Mouse (Mus musculus) hindbrain, embryonic 13.5 days (tissue): Measurements from ENCODE around the gene Idh2. TPM values are rescaled to one million over a fixed set of nuclear protein-coding genes. Genes with fewer than 3 reads are reported as not detected.

Source experiments
- ATAC-seq: fragments of 200-750 bp; cut with Nextera tagmentation; 2 replicates; pipeline ENCODE4 v1.8.0; 2017; ENCODE audit warnings: moderate TSS enrichment; ENCODE audit not compliant: low FRiP score
- H3K27ac ChIP-seq: fragments of 300-500 bp; sonication (generic); 2 replicates; pipeline ENCODE4 v1.5.1; 2015; ENCODE audit warnings: inconsistent platforms, mild to moderate bottlenecking, moderate library complexity
- H3K27me3 ChIP-seq: fragments of 300-500 bp; sonication (generic); 2 replicates; pipeline ENCODE4 v1.6.1; 2015; ENCODE audit warnings: mild to moderate bottlenecking, inconsistent platforms
- H3K36me3 ChIP-seq: fragments of 300-500 bp; sonication (generic); 2 replicates; pipeline ENCODE4 v1.6.1; 2015; ENCODE audit warnings: mild to moderate bottlenecking, inconsistent platforms
- H3K4me1 ChIP-seq: fragments of 300-500 bp; sonication (generic); replicated peaks from 2 replicates; pipeline ENCODE4 v1.6.1; 2015; ENCODE audit warnings: inconsistent platforms
- H3K4me2 ChIP-seq: fragments of 300-500 bp; sonication (generic); 2 replicates; pipeline ENCODE4 v1.6.1; 2015; ENCODE audit warnings: inconsistent platforms, mild to moderate bottlenecking, moderate library complexity
- H3K4me3 ChIP-seq: fragments of 300-500 bp; sonication (generic); 2 replicates; pipeline ENCODE4 v1.5.1; 2015; ENCODE audit warnings: mild to moderate bottlenecking, inconsistent platforms
- H3K9ac ChIP-seq: fragments of 300-500 bp; sonication (generic); 2 replicates; pipeline ENCODE4 v1.6.1; 2015; ENCODE audit warnings: mild to moderate bottlenecking, inconsistent platforms
- H3K9me3 ChIP-seq: fragments of 300-500 bp; sonication (generic); 2 replicates; pipeline ENCODE4 v1.6.1; 2016; ENCODE audit warnings: inconsistent platforms
- WGBS: fragments of 180-500 bp; shearing (Covaris S2); methylation state at CpG from one replicate; pipeline ENCODE4 v1.1.7; 2015; 5-methylcytosine and 5-hydroxymethylcytosine counted together
- polyA plus RNA-seq: library from polyadenylated mRNA; unstranded; fragments of >200 nt; fragmentation: Nextera tagmentation; extraction: Ambion mirVana; gene quantifications from 2 replicates; pipeline ENCODE4 v1.2.1, GENCODE M21; 2015

The Idh2 gene
- 237 and 256 TPM in 2 replicates for polyA plus RNA-seq

GRCm38 (mm10) chr7:80115224-80115590 lies at the start of gene Idh2:
Idh2 (minus strand) TSS chr7:80115392.
- peak; percentile 97 for ATAC-seq
- peak within 1 kb of the TSS; percentile 98 for H3K9ac ChIP-seq
- peaks cover 49% of the 10 kb centered on the region for H3K4me1 ChIP-seq
- H3K36me3 ChIP-seq, result peaks cover 4% of the 10 kb centered on the region; the same call in 1 of the 2 replicates
- peak within 1 kb of the TSS; percentile 97 for H3K27ac ChIP-seq
- H3K4me3 ChIP-seq, result peak within 1 kb of the TSS; percentile 82
- peak within 1 kb of the TSS; percentile 85 for H3K4me2 ChIP-seq
- 0% methylated on average over 29 of the region's 29 CpGs for WGBS
- no peaks in the 10 kb centered on the region for H3K27me3 ChIP-seq
- H3K9me3 ChIP-seq, result no peaks in the 10 kb centered on the region

- WGBS, result 72% methylated on average over 8 of the region's 8 CpGs
- Histone ChIP-seq H3K4me3 (no peak overlapping the region), H3K4me1 (peaks cover 17% of the 10 kb centered on the region), H3K27ac (no peak overlapping the region), H3K36me3 (no peaks in the 10 kb centered on the region), H3K27me3 (no peaks in the 10 kb centered on the region), H3K9me3 (no peaks in the 10 kb centered on the region), H3K4me2 (no peak overlapping the region), H3K9ac (peak overlapping the region; percentile 20; the same call in 1 of the 2 replicates)
- ATAC-seq, result no peak
Measured at GRCm38 (mm10) chr7:80160945-80161306, 45.7 kb upstream of the Idh2 start.

- Histone ChIP-seq H3K9me3 (no peaks in the 10 kb centered on the region), H3K4me2 (no peak overlapping the region)
- ATAC-seq, result no peak
Measured at GRCm38 (mm10) chr7:80160293-80160944, 45.2 kb upstream of the Idh2 start.

GRCm38 (mm10) chr7:80158496-80159268 lies 43.5 kb upstream of the Idh2 start:
- Histone ChIP-seq H3K4me3 (no peak overlapping the region), H3K4me1 (peaks cover 17% of the 10 kb centered on the region), H3K4me2 (no peak overlapping the region), H3K9me3 (no peaks in the 10 kb centered on the region), H3K27me3 (no peaks in the 10 kb centered on the region), H3K27ac (no peak overlapping the region), H3K36me3 (no peaks in the 10 kb centered on the region), H3K9ac (no peak overlapping the region)
- no peak for ATAC-seq
- WGBS, result 91% methylated on average over 8 of the region's 8 CpGs

More at GRCm38 (mm10) chr7:80160293-80160944, 45.2 kb upstream of the Idh2 start:
- 73% methylated on average over 7 of the region's 7 CpGs for WGBS
- H3K36me3 ChIP-seq, result no peaks in the 10 kb centered on the region
- H3K4me3 ChIP-seq, result no peak overlapping the region
- H3K4me1 ChIP-seq, result peaks cover 17% of the 10 kb centered on the region
- H3K9ac ChIP-seq, result no peak overlapping the region
- H3K27ac ChIP-seq, result no peak overlapping the region
- H3K27me3 ChIP-seq, result no peaks in the 10 kb centered on the region

- ATAC-seq, result no peak
- no peaks in the 10 kb centered on the region for H3K9me3 ChIP-seq
- no peak overlapping the region for H3K9ac ChIP-seq
- no peak overlapping the region for H3K27ac ChIP-seq
- H3K4me1 ChIP-seq, result peaks cover 17% of the 10 kb centered on the region
- no peaks in the 10 kb centered on the region for H3K36me3 ChIP-seq
- WGBS, result 46% methylated on average over 13 of the region's 13 CpGs
- H3K4me2 ChIP-seq, result no peak overlapping the region
- H3K27me3 ChIP-seq, result no peaks in the 10 kb centered on the region
- no peak overlapping the region for H3K4me3 ChIP-seq
Measured at GRCm38 (mm10) chr7:80156711-80157227, 41.6 kb upstream of the Idh2 start.

- 82% methylated on average over 3 of the region's 3 CpGs for WGBS
- Histone ChIP-seq H3K4me1 (peaks cover 10% of the 10 kb centered on the region), H3K9me3 (no peaks in the 10 kb centered on the region), H3K9ac (no peak overlapping the region), H3K36me3 (no peaks in the 10 kb centered on the region), H3K27me3 (no peaks in the 10 kb centered on the region), H3K4me3 (no peak overlapping the region), H3K27ac (no peak overlapping the region), H3K4me2 (no peak overlapping the region)
- ATAC-seq, result no peak
Measured at GRCm38 (mm10) chr7:80154689-80155088, 39.5 kb upstream of the Idh2 start.

GRCm38 (mm10) chr7:80152756-80153155 lies 37.6 kb upstream of the Idh2 start:
- no peak overlapping the region for H3K27ac ChIP-seq
- no peaks in the 10 kb centered on the region for H3K27me3 ChIP-seq
- H3K9ac ChIP-seq, result no peak overlapping the region
- peaks cover 18% of the 10 kb centered on the region for H3K4me1 ChIP-seq
- no peak overlapping the region for H3K4me2 ChIP-seq
- H3K9me3 ChIP-seq, result no peaks in the 10 kb centered on the region
- H3K36me3 ChIP-seq, result no peaks in the 10 kb centered on the region
- ATAC-seq, result no peak
- no peak overlapping the region for H3K4me3 ChIP-seq
- 91% methylated on average over 8 of the region's 8 CpGs for WGBS

GRCm38 (mm10) chr7:80152152-80152551 lies 37.0 kb upstream of the Idh2 start:
- WGBS, result 69% methylated on average over 6 of the region's 6 CpGs
- Histone ChIP-seq H3K36me3 (no peaks in the 10 kb centered on the region), H3K27ac (no peak overlapping the region), H3K9ac (no peak overlapping the region), H3K4me2 (no peak overlapping the region), H3K4me3 (no peak overlapping the region), H3K9me3 (no peaks in the 10 kb centered on the region), H3K27me3 (no peaks in the 10 kb centered on the region), H3K4me1 (peaks cover 18% of the 10 kb centered on the region)
- no peak for ATAC-seq

- Histone ChIP-seq H3K4me1 (peaks cover 10% of the 10 kb centered on the region), H3K27ac (peak overlapping the region; percentile 44), H3K9ac (no peak overlapping the region), H3K4me3 (no peak overlapping the region), H3K4me2 (no peak overlapping the region), H3K9me3 (no peaks in the 10 kb centered on the region), H3K27me3 (no peaks in the 10 kb centered on the region), H3K36me3 (no peaks in the 10 kb centered on the region)
- no peak for ATAC-seq
- WGBS, result 52% methylated on average over 9 of the region's 9 CpGs
Measured at GRCm38 (mm10) chr7:80149356-80149755, 34.2 kb upstream of the Idh2 start.

GRCm38 (mm10) chr7:80146077-80146476 lies 30.9 kb upstream of the Idh2 start:
- H3K27me3 ChIP-seq, result no peaks in the 10 kb centered on the region
- H3K27ac ChIP-seq, result no peak overlapping the region
- H3K9ac ChIP-seq, result no peak overlapping the region
- no peaks in the 10 kb centered on the region for H3K36me3 ChIP-seq
- peaks cover 22% of the 10 kb centered on the region for H3K4me1 ChIP-seq
- 91% methylated on average over 8 of the region's 8 CpGs for WGBS
- no peak overlapping the region for H3K4me3 ChIP-seq
- H3K4me2 ChIP-seq, result no peak overlapping the region
- H3K9me3 ChIP-seq, result no peaks in the 10 kb centered on the region
- ATAC-seq, result no peak

GRCm38 (mm10) chr7:80144695-80145094 lies 29.5 kb upstream of the Idh2 start:
- 91% methylated on average over 7 of the region's 7 CpGs for WGBS
- Histone ChIP-seq H3K4me2 (no peak overlapping the region), H3K9ac (no peak overlapping the region), H3K4me3 (no peak overlapping the region), H3K9me3 (no peaks in the 10 kb centered on the region), H3K27me3 (no peaks in the 10 kb centered on the region), H3K27ac (no peak overlapping the region), H3K4me1 (peaks cover 23% of the 10 kb centered on the region), H3K36me3 (no peaks in the 10 kb centered on the region)
- no peak for ATAC-seq

GRCm38 (mm10) chr7:80143331-80144273 lies 28.4 kb upstream of the Idh2 start:
- H3K4me1 ChIP-seq, result peaks cover 15% of the 10 kb centered on the region
- 0 out of 2 replicates have a peak overlapping the region, but pooled peaks have one; percentile 8 for H3K4me2 ChIP-seq
- peak overlapping the region; percentile 74 for H3K27ac ChIP-seq
- no peak overlapping the region for H3K4me3 ChIP-seq
- no peaks in the 10 kb centered on the region for H3K27me3 ChIP-seq
- H3K9ac ChIP-seq, result peak overlapping the region; percentile 43; the same call in 1 of the 2 replicates
- 26% methylated on average over 22 of the region's 22 CpGs for WGBS
- no peaks in the 10 kb centered on the region for H3K36me3 ChIP-seq
- no peaks in the 10 kb centered on the region for H3K9me3 ChIP-seq
- peak; percentile 76; the same call in 1 of the 2 replicates for ATAC-seq
